In genomic region chr5:116387302-116387935, GRCm38 (mm10) we compare ENCODE assay signal across 19 mouse cellular contexts. TPM values are rescaled to one million over a fixed set of nuclear protein-coding genes. Genes with fewer than 3 reads are reported as not detected.
"Had no signal": no experiment of that assay in that cellular context is flagged by ENCODE, and none has a peak within 500 bp of the region (broad histone marks: within the 10 kb centered on the region; RNA-seq: fewer than 3 reads in every experiment).

No protein-coding gene starts in this region.

- DNase-seq: liver, postnatal 0 days; lung, adult 2 months; lung, postnatal 14 days; lung, postnatal 36 days; retina, postnatal 1 day; right cerebral cortex, postnatal 14 days; thymus, adult 2 months; thymus, postnatal 25 days; thymus, postnatal 4 days had no signal

- H3K4me3 ChIP-seq: lung, embryonic 15.5 days; midbrain, embryonic 13.5 days; midbrain, embryonic 15.5 days; neural tube, embryonic 12.5 days; stomach, embryonic 15.5 days had no signal

- H3K9ac ChIP-seq: liver, postnatal 0 days; lung, embryonic 15.5 days; midbrain, embryonic 13.5 days; midbrain, embryonic 15.5 days; neural tube, embryonic 12.5 days; stomach, embryonic 15.5 days had no signal

- H3K36me3 ChIP-seq: lung, embryonic 15.5 days; midbrain, embryonic 13.5 days; midbrain, embryonic 15.5 days; neural tube, embryonic 12.5 days; stomach, embryonic 15.5 days had no signal

- H3K4me1 ChIP-seq: megakaryocyte, embryonic 14.5 days; neural tube, embryonic 12.5 days; stomach, embryonic 15.5 days had no signal

- H3K9me3 ChIP-seq: lung, embryonic 15.5 days; midbrain, embryonic 13.5 days; midbrain, embryonic 15.5 days; neural tube, embryonic 12.5 days; stomach, embryonic 15.5 days had no signal

- H3K27ac ChIP-seq: lung, embryonic 15.5 days; macrophage; midbrain, embryonic 13.5 days; midbrain, embryonic 15.5 days; neural tube, embryonic 12.5 days; stomach, embryonic 15.5 days; stomach, postnatal 0 days had no signal

- H3K27me3 ChIP-seq: lung, embryonic 15.5 days; megakaryocyte, embryonic 14.5 days; midbrain, embryonic 13.5 days; midbrain, embryonic 15.5 days; neural tube, embryonic 12.5 days; stomach, embryonic 15.5 days had no signal

RNA-seq across cellular contexts. Expression of gene Hspb8, which starts 35.2 kb away (rescaled TPM):
- total RNA-seq: monocyte, adult 5-6 weeks; neutrophil, adult 5-6 weeks had no signal
